ENCODE assay signal across 8 mouse cellular contexts in the genomic region with DNA sequence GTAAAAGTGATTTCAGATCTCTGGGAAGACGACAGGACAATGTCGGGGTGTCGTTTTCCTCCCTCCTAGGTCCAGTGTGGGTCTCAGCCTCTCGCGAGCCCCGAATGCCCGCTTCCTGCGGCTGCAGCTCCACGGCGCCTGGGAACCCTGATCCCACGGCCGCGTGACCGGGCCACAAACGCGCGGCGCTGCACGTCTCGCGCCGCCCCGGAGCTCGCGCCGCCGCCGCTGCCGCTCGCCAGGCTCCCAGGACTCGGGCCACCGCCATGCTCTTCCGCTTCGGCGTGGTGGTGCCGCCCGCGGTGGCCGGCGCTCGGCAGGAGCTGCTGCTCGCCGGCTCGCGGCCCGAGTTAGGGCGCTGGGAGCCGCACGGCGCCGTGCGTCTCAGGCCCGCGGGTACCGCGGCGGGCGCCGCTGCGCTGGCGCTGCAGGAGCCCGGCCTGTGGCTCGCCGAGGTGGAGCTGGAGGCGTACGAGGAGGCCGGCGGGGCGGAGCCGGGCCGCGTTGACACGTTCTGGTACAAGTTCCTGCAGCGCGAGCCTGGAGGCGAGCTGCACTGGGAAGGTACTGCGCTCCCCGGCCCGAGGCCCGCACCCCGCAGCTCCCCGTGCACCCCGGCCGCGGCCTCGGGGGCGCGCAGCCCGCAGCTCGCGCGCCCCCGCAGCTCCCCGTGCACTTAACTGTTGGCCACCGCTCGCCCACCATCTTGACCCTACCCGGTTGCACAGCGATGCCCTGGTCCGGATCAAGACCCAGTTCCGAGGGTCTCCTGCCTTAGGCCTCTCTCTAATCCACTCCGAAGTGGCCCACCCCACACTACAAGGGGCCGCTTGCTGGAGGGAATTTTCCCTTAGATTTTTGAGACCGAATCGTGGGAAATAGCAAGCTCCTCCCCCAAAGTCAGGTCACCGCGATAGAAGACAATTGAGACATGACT. TPM values are rescaled to one million over a fixed set of nuclear protein-coding genes. Genes with fewer than 3 reads are reported as not detected.
DNase-seq lines count a peak whose midpoint lies in the region; ATAC-seq lines count a peak whose summit lies in the region.

A gene (plus strand): TSS at position 200 of the 937 bp plus-strand sequence.

- H3K27ac ChIP-seq in forebrain, embryonic 11.5 days (ENCODE audit: low read depth, low read length), result peak within 1 kb of the TSS; percentile 86
- peak within 1 kb of the TSS; percentile 99 for H3K27ac ChIP-seq in heart, embryonic 16.5 days (ENCODE audit: low read length)
- peak within 1 kb of the TSS; percentile 84 for H3K27ac ChIP-seq in liver, embryonic 15.5 days (replicated peaks)
- peak within 1 kb of the TSS; percentile 95 for H3K27ac ChIP-seq in neural tube, embryonic 11.5 days (ENCODE audit: low read depth, low read length)
- H3K27ac ChIP-seq in stomach, embryonic 16.5 days (ENCODE audit: low read length), result peak within 1 kb of the TSS; percentile 98

- H3K4me1 ChIP-seq in forebrain, embryonic 11.5 days (replicated peaks; ENCODE audit: control insufficient read depth, insufficient read depth, low read length), result no peaks in the 10 kb centered on the region
- H3K4me1 ChIP-seq in heart, embryonic 16.5 days (ENCODE audit: control insufficient read depth, insufficient read depth, low read length), result 0 out of 2 replicates have a peak, but pooled peaks cover 3% of the 10 kb centered on the region
- peaks cover 18% of the 10 kb centered on the region for H3K4me1 ChIP-seq in liver, embryonic 15.5 days (replicated peaks)
- H3K4me1 ChIP-seq in neural tube, embryonic 11.5 days (ENCODE audit: control insufficient read depth, insufficient read depth, low read length), result no peaks in the 10 kb centered on the region
- H3K4me1 ChIP-seq in stomach, embryonic 16.5 days (ENCODE audit: control insufficient read depth, insufficient read depth, low read length), result 0 out of 2 replicates have a peak, but pooled peaks cover 2% of the 10 kb centered on the region

- peak; percentile 96 for ATAC-seq in forebrain, embryonic 11.5 days (replicated peaks; ENCODE audit: low FRiP score)
- ATAC-seq in heart, embryonic 16.5 days (replicated peaks; ENCODE audit: extremely low read depth, insufficient read depth, low FRiP score), result peak; percentile 97
- peak; percentile 98 for ATAC-seq in liver, embryonic 15.5 days (ENCODE audit: insufficient read depth)
- peak; percentile 94 for ATAC-seq in neural tube, embryonic 11.5 days (ENCODE audit: insufficient read depth, low FRiP score, low TSS enrichment)
- peak; percentile 97 for ATAC-seq in stomach, embryonic 16.5 days (ENCODE audit: insufficient read depth, low FRiP score)

- H3K9me3 ChIP-seq in forebrain, embryonic 11.5 days (ENCODE audit: control insufficient read depth, low read length), result no peaks in the 10 kb centered on the region
- H3K9me3 ChIP-seq in heart, embryonic 16.5 days (replicated peaks; ENCODE audit: control insufficient read depth, low read length), result no peaks in the 10 kb centered on the region
- H3K9me3 ChIP-seq in liver, embryonic 15.5 days (replicated peaks), result no peaks in the 10 kb centered on the region
- H3K9me3 ChIP-seq in neural tube, embryonic 11.5 days (ENCODE audit: control insufficient read depth, low read length), result no peaks in the 10 kb centered on the region
- no peaks in the 10 kb centered on the region for H3K9me3 ChIP-seq in stomach, embryonic 16.5 days (replicated peaks; ENCODE audit: control insufficient read depth, low read length)

- DNase-seq in CD4-positive, CD25-positive, alpha-beta regulatory T cell, adult 2 months (ENCODE audit: low read depth, low spot score), result peak; percentile 71
- DNase-seq in c-Kit-positive CD71-negative TER-119-negative erythroid progenitor cells, embryonic 14.5 days (ENCODE audit: low read depth), result peak; percentile 44
- DNase-seq in forebrain, embryonic 11.5 days (ENCODE audit: low spot score), result peak; percentile 89
- peak; percentile 91 to 92 for DNase-seq in kidney, postnatal 36 days
- peak; percentile 84 for DNase-seq in neural tube, embryonic 11.5 days (ENCODE audit: low spot score)

- H3K9ac ChIP-seq in forebrain, embryonic 11.5 days (ENCODE audit: low read length), result peak within 1 kb of the TSS; percentile 91
- H3K9ac ChIP-seq in heart, embryonic 16.5 days (ENCODE audit: low read length), result peak within 1 kb of the TSS; percentile 94
- H3K9ac ChIP-seq in liver, embryonic 15.5 days, result peak within 1 kb of the TSS; percentile 73
- H3K9ac ChIP-seq in neural tube, embryonic 11.5 days (ENCODE audit: low read length), result peak within 1 kb of the TSS; percentile 95
- H3K9ac ChIP-seq in stomach, embryonic 16.5 days (ENCODE audit: low read length), result peak within 1 kb of the TSS; percentile 94

- no peaks in the 10 kb centered on the region for H3K27me3 ChIP-seq in forebrain, embryonic 11.5 days (ENCODE audit: control insufficient read depth, insufficient read depth, low read length)
- H3K27me3 ChIP-seq in heart, embryonic 16.5 days (ENCODE audit: control insufficient read depth, insufficient read depth, low read length), result no peaks in the 10 kb centered on the region
- H3K27me3 ChIP-seq in liver, embryonic 15.5 days, result peaks cover 8% of the 10 kb centered on the region; the same call in 1 of the 2 replicates
- H3K27me3 ChIP-seq in neural tube, embryonic 11.5 days (ENCODE audit: control insufficient read depth, insufficient read depth, low read length), result no peaks in the 10 kb centered on the region
- no peaks in the 10 kb centered on the region for H3K27me3 ChIP-seq in stomach, embryonic 16.5 days (ENCODE audit: control insufficient read depth, insufficient read depth, low read length)

- H3K4me2 ChIP-seq in forebrain, embryonic 11.5 days (ENCODE audit: low read depth, low read length, severe bottlenecking), result peak within 1 kb of the TSS; percentile 71
- H3K4me2 ChIP-seq in heart, embryonic 16.5 days (ENCODE audit: low read depth, low read length), result peak within 1 kb of the TSS; percentile 79
- H3K4me2 ChIP-seq in liver, embryonic 15.5 days, result peak within 1 kb of the TSS; percentile 92
- H3K4me2 ChIP-seq in neural tube, embryonic 11.5 days (ENCODE audit: low read depth), result peak within 1 kb of the TSS; percentile 57
- H3K4me2 ChIP-seq in stomach, embryonic 16.5 days (ENCODE audit: low read depth, low read length), result peak within 1 kb of the TSS; percentile 88

- no peaks in the 10 kb centered on the region for H3K36me3 ChIP-seq in forebrain, embryonic 11.5 days (ENCODE audit: control insufficient read depth, insufficient read depth, low read length)
- H3K36me3 ChIP-seq in heart, embryonic 16.5 days (ENCODE audit: control insufficient read depth, insufficient read depth), result no peaks in the 10 kb centered on the region
- no peaks in the 10 kb centered on the region for H3K36me3 ChIP-seq in liver, embryonic 15.5 days (replicated peaks)
- H3K36me3 ChIP-seq in neural tube, embryonic 11.5 days (ENCODE audit: control insufficient read depth, insufficient read depth, low read length), result no peaks in the 10 kb centered on the region
- H3K36me3 ChIP-seq in stomach, embryonic 16.5 days (ENCODE audit: control insufficient read depth, insufficient read depth, low read length), result no peaks in the 10 kb centered on the region

- peak within 1 kb of the TSS; percentile 65 for H3K4me3 ChIP-seq in forebrain, embryonic 11.5 days (ENCODE audit: low read depth, low read length)
- H3K4me3 ChIP-seq in heart, embryonic 16.5 days (ENCODE audit: low read length), result peak within 1 kb of the TSS; percentile 85
- H3K4me3 ChIP-seq in liver, embryonic 15.5 days (replicated peaks), result peak within 1 kb of the TSS; percentile 70
- peak within 1 kb of the TSS; percentile 64 for H3K4me3 ChIP-seq in neural tube, embryonic 11.5 days (ENCODE audit: low read depth, low read length)
- H3K4me3 ChIP-seq in stomach, embryonic 16.5 days (replicated peaks; ENCODE audit: low read length), result peak within 1 kb of the TSS; percentile 67

- WGBS in forebrain, embryonic 11.5 days, result under 1% methylated on average over 102 of the region's 106 CpGs
- under 1% methylated on average over 102 of the region's 106 CpGs for WGBS in heart, embryonic 16.5 days
- WGBS in liver, embryonic 15.5 days (ENCODE audit: insufficient replicate concordance), result under 1% methylated on average over 106 of the region's 106 CpGs
- under 1% methylated on average over 92 of the region's 106 CpGs for WGBS in neural tube, embryonic 11.5 days
- WGBS in stomach, embryonic 16.5 days, result under 1% methylated on average over 91 of the region's 106 CpGs

RNA-seq across cellular contexts. Expression of the gene that starts here (rescaled TPM):
- polyA plus RNA-seq in forebrain, embryonic 11.5 days (2014; fragmentation: Nextera tagmentation; extraction: Ambion mirVana), result 0.55 and 0.63 TPM in 2 replicates
- 0.46 and 0.91 TPM in 2 replicates for polyA plus RNA-seq in heart, embryonic 16.5 days (2015; fragmentation: Nextera tagmentation; extraction: Ambion mirVana)
- 0.02 TPM in 1 of 2 replicates, not detected in the other for polyA plus RNA-seq in liver, embryonic 15.5 days (2015; fragmentation: Nextera tagmentation; extraction: Ambion mirVana)
- polyA plus RNA-seq in neural tube, embryonic 11.5 days (2014; fragmentation: Nextera tagmentation; extraction: Ambion mirVana), result 0.40 and 0.87 TPM in 2 replicates
- polyA plus RNA-seq in stomach, embryonic 16.5 days (2015; fragmentation: Nextera tagmentation; extraction: Ambion mirVana), result 0.24 and 0.27 TPM in 2 replicates

Comparison
In these comparisons a context has a peak if more than half of its experiments do, and no peak if none do; other contexts are left out.
1. Peak in every context shown above with its lines: DNase-seq, ATAC-seq, H3K4me3 ChIP-seq and H3K27ac ChIP-seq.
2. Peak in DNase-seq, ATAC-seq, H3K4me3 ChIP-seq, H3K27ac ChIP-seq, H3K9ac ChIP-seq and H3K4me2 ChIP-seq in forebrain, embryonic 11.5 days; RNA of the gene not detected or under 1 TPM.
3. Peak in ATAC-seq, H3K4me3 ChIP-seq, H3K27ac ChIP-seq, H3K9ac ChIP-seq and H3K4me2 ChIP-seq in heart, embryonic 16.5 days; RNA of the gene not detected or under 1 TPM.
4. Peak in ATAC-seq, H3K4me3 ChIP-seq, H3K27ac ChIP-seq, H3K9ac ChIP-seq and H3K4me2 ChIP-seq in liver, embryonic 15.5 days; RNA of the gene not detected or under 1 TPM.
5. Peak in DNase-seq, ATAC-seq, H3K4me3 ChIP-seq, H3K27ac ChIP-seq, H3K9ac ChIP-seq and H3K4me2 ChIP-seq in neural tube, embryonic 11.5 days; RNA of the gene not detected or under 1 TPM.
6. Peak in ATAC-seq, H3K4me3 ChIP-seq, H3K27ac ChIP-seq, H3K9ac ChIP-seq and H3K4me2 ChIP-seq in stomach, embryonic 16.5 days; RNA of the gene not detected or under 1 TPM.